Mouse (Mus musculus): Measurements from ENCODE around the gene Lcor.

Lcor gene

DNA sequence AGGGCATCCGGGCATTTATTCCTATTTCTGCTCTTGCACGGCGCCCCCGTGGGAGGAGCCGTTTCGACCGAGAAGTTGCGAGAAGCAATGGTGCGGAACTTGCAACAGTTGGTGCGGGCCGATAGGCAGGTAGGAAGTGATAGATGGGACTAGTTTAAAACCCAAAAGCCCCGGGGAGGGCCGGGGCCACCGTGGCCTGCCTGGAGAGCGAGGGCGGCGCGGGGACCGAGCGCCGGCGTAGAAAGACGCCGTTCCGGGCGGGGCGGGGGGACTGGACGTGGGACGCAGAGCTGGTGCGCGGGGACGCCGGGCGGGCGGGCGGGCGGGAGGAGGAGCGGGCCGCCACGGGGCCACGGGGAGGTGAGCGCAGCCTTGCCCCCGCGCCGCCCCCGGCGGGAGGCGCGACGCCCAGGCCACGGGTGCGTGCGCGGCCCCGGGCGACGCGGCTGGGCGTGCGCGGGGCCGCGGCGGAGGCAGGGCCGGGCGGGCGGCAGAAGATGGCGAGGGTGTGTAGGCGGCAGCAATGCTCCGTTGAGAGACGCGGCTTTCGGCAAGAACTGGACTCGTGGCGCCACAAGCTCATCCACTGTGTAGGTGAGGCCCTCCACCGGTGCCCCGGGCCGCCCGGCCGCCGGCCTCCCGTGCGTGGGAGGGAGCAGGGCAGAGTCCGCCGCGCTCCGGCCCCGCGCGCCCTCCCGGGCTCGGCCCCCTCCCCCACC, at the start of gene Lcor:
Gene Lcor, plus strand, starts transcription at position 448 of the 719 bp plus-strand sequence.
- DNase-seq (ENCODE audit: low spot score), result peak; percentile 75

DNA sequence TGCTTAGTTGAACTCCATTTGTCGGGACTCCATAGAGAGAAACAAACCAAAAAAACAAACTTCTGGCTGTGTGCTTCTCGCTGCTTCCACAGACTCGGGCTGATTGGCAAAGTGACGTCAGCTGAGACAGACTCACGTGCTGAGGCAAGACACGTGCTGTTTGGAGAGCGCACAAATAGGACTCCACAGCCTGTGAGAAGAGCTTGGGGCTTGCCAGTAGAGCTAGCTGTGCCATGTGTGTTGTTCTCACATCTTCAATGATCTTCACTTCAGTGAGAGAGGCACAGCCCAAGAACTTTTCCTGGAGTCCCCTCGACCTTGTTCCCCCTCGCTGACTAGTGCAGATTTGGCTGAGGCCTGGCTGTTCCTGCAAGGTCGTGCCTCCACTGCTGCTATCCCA, 47.1 kb upstream of the Lcor start:
- DNase-seq (ENCODE audit: low spot score), result no peak

DNA sequence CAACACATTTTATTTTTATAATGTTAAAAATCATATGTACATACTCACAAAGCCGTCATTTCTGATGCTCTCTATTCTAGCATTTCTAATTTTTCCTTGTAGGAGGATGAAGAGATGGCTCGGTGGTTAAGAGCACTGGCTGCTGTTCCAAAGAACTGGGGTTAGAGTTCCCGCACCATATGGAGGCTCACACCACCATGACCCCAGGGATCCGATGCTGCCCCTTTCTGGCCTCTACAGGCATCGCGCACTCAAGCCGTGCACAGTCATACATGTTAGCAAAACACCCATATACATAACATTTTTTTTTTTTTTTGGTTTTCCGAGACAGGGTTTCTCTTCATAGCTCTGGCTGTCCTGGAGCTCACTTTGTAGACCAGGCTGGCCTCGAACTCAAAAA, 46.0 kb upstream of the Lcor start:
- DNase-seq (ENCODE audit: low spot score), result no peak

DNA sequence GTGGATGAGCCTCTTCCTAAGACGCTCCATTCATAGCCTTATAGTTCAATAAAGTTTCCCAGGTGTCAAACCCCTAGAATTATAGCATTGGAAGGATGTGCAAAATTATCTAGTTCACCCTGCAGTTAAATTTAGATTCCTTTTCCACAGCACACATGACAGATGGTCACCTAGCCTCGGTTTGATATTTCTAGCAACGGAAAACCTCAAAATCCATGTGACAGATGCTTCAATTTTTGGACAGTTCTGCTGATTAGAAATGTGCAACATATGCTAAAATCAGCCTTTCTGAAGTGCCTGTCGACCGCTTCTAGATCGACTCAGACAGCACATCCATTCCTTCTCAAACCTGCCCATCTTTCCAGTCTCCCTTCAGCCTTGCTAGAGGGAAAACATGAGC, 43.5 kb upstream of the Lcor start:
- no peak for DNase-seq (ENCODE audit: low spot score)

DNA sequence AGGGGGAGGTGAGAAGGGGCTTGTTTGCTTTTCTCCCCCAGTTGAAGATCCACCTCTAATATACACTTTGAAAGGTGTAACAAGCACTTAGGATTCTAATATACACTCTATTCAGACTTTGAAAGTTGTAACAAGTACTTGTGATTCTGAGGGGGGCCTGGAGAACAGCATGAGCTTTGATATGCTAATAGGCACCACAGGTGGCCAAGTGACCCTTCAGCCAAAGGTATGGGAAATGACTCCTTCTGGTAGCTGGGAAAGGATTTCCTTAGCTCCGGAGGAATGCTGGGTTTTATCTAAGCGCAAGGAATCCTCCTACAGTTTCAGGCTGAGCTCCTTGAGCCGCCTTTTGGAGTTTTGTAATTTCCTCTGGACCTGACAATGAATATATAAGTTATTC, 41.0 kb upstream of the Lcor start:
- DNase-seq (ENCODE audit: low spot score), result no peak

DNA sequence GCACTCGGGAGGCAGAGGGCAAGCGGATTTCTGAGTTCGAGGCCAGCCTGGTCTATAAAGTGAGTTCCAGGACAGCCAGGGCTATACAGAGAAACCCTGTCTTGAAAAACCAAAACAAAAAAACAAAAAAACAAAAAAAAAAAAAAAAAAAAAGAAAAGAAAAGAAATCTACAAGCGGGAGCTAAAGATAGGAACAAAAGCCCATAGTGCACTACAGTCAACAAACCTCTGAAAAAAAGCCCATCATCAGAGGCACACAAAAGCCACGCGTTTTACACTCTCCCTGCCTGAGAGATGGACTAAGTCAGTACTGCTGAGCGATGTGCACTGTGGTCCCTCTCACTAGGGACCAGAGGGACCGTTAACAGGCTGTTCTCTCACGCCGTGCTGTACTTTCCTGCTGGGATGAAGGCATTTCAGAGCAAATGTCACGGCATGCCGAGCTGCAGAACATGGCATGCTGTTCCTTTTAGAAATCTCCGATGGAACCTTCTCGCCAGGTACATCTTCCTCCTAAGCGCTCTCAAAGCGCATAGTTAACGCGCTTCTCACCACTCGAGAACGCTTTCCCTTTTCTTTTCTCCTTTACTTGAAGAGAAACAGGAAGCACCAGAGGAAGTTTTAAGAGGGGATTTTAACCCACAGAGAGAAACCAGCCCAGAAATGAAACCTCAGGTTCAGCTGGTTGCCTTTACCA, 40.4 kb upstream of the Lcor start:
- no peak for DNase-seq (ENCODE audit: low spot score)

DNA sequence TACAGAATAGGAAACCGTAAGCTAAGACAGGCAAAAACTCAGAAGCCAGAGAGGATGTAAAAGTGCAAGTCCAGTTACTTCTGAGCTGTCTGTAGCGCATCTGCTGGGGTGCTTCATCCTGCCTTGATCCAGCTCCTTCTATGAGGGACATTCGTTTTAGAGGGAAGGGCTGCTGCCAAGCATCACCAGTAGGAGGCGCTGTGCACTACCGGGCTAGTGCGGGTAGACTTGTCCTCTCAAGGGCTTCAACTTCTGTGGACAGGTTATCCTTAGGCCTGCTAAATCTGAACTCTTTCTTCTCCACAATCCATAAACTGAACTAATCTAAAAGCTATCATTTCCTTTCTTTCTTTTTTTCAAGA, 39.8 kb upstream of the Lcor start:
- DNase-seq (ENCODE audit: low spot score), result peak; percentile 76

DNA sequence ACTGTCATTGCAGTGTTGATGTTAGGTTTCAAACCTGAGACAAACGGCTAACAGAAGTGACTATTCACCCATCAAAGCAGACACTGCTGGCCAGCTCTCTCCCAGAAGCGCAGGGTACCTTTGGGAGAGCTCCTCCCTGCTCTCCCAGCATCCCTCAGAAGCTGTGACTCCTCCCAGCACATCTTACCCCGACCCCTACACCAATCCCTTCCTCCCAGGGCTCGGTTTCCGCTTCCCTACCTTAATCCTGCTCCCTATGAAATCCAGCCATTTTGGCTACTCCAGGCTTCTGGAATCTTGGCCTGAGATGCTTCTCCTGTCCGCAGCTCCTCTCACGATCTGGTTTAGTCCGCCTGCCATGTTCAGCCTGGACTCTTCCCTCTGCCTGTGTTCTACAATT, 37.9 kb upstream of the Lcor start:
- no peak for DNase-seq (ENCODE audit: low spot score)

DNA sequence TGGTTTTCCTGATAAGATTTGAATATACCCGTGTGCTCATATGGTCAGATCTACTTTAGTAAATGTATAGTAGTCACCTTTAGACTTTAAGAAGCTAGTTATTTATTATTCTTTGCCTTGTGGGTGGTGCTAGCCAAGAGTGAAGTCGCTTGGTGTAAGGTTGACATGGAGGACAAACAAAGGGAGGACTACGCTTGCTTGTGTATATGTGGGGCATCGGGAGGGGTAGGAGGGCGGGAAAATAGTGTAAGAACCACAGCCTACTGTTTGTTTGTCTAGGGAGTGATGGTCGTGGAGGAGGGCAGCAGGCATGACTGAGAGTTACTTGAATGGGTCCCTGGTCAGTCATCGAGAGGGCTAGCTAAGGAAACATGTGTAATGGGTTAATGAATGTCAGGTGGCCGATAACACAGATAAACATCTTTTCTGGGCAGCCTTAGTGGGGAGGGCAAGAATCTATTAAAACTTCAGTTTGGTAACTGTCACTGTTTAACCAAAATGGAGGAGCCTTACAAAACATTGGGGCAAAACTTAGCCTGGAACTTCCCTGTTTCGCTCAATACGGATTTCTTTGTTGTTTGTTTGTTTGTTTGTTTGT, 37.3 kb upstream of the Lcor start:
- no peak for DNase-seq (ENCODE audit: low spot score)

DNA sequence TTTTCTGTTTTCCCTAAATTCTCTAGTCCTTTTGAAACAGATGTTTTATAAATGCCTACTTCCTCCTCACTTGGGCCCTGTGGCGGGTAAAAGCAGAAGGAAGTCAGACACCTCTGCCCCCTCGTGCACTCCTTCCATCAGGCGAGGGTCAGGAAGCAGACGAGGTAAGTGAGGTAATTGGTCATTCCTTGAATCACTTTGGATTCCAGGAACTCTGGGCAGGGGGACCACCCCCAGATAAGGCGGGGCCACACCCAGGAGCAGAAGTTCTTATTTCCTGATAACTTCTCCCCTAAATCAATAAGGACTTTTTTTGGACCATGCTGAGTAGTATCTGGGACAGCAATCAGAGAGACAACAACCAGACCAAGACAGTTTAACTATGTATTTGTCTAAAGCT, 36.7 kb upstream of the Lcor start:
- DNase-seq (ENCODE audit: low spot score), result peak; percentile 69

DNA sequence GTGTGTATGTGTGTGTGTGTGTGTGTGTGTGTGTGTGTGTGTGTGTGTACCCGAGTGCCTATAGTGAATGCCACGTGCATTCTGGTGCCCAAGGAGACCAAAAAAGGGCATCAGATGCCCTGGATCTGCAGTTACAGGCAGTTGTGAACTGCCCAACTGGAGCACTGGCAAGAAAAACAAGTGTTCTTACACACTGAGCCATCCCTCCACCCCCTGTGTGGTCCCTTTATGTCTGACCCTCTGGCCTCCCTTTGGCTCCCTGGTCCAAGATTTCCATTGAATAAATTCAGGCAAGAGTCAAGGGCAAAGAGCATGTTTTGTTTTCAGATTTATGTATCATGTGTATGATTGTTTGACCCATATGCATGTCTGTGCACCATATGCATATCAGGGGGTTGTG, 35.3 kb upstream of the Lcor start:
- no peak for DNase-seq (ENCODE audit: low spot score)

DNA sequence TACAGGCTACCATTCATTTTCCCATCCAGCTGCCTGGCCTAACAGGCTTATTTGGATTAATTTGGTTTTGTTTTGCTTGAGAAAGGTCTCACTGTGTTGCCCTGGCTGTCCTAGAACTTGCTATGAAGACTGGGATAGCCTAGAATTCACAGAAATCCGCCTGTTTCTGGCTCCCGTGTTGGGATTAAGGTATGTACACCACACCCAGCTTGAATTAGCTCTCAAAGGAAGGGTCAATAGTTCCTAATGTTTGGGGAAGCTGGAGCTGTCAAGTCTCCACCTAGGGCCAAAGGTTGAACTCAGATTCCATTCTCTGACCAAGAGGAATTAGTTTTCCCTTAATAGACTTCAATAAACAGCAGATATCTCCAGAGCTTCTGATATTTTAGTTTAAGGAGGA, 34.7 kb upstream of the Lcor start:
- DNase-seq (ENCODE audit: low spot score), result no peak

DNA sequence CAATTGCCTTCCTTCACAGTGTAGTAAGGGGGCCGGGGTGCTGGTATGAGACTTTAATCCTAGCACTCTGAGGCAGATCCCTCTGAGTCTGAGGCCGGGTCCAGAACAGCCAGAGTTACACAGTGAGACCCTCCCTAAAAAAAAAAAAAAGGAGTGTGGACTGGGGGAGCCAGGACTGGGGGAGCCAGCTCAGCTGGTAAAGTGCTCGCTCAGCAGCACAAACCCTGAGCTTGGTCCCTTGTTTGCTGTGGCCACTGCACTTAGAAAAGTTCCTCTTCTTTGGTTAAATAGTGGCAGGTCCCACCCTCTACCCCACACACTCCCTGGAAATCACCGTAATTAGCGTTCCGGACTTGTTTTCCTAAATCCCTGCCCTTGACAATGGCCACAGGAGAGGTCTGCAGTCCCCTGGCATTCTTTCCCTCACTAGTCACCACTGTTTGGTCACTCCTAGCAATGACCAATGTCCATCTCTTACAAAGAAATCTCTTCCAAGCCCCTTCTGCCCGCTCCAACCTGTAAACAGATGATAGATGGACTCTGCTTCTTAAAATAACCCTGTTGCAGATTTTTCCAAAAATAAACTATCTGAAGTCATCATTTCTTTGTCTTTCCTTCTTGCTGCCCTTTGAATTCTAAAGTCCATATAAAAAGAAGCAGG, 32.9 kb upstream of the Lcor start:
- no peak for DNase-seq (ENCODE audit: low spot score)

DNA sequence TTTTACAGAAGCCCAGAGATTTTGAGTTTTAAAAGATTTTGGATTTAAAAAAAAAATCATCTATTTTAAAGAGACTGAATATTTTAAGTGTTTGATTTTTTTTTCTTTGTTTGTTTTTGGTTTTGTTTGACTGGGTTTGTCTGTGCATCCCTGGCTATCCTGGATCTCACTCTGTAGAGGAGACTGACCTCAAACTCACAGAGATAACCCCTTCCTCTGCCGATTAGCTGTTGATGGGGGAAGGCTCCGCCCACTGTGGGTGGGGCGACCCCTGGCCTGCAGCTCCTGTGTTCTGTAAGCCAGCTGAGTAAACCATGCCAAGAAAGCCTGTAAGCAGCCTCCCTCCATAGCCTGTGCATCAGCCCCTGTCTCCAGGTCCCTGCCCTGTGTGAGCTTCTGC, 30.3 kb upstream of the Lcor start:
- DNase-seq (ENCODE audit: low spot score), result no peak

DNA sequence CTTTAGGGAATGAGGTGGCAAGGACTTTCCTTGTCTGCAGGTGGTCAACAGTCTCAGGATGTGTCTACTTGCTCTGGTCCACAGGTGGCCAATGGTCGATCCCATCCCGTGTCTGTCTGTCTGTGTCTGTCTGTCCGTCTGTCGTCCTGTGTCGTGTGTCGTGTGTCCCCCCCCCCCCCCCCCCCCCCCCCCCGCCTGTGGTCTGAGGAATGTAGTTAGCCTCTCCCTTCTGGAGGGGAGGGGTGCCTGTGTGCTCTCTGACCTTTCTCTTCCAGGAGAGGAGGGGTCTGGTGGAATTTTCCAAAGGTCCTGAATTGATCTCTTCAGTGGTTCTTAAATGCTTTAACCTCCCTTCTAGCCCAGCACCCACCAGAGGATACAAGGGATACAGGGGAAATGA, 27.8 kb upstream of the Lcor start:
- no peak for DNase-seq (ENCODE audit: low spot score)

DNA sequence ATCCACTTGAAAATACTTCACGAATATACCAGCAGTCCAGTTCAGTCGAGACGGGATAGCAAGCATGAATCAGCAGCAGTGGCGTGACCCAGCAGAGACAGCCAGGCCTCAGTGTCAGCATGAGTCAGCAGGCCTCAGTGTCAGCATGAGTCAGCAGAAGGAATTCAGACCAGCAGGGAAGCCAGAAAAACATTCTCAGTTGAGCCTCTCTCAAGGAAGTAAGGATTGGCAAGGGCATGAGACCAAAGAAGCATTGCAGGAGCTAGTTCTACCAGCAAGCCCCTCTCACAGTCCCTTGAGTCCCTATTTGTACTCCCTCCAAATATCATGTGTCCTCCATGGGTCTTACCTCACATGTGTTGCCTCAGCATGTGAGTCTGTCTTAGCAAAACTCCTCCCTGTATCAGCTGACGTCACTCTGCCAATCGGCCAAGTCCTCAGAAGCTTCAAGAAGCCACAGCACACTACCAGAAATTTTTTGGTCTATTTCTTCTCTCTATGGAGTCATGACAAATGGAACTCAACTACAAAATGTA, 27.3 kb upstream of the Lcor start:
- peak; percentile 84 for DNase-seq (ENCODE audit: low spot score)

DNA sequence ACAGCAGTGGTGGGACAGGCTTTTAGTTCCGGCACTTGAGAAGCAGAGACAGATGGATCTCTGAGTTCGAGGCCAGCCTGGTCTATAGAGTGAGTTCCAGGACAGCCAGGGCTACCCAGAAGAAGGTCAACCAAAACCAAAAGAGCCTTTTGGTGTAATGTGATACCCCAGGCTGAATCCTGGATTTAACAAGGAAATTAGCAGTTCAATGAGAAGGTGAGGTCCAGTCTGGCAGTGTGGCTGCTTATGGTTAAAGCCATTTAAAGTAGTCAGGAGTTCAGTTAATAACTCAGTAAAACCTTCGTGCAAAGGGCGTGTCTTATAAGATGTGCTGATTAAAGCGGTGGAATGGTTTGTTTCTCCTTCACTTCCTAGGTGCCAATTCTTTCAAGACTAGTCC, 25.3 kb upstream of the Lcor start:
- no peak for DNase-seq (ENCODE audit: low spot score)

DNA sequence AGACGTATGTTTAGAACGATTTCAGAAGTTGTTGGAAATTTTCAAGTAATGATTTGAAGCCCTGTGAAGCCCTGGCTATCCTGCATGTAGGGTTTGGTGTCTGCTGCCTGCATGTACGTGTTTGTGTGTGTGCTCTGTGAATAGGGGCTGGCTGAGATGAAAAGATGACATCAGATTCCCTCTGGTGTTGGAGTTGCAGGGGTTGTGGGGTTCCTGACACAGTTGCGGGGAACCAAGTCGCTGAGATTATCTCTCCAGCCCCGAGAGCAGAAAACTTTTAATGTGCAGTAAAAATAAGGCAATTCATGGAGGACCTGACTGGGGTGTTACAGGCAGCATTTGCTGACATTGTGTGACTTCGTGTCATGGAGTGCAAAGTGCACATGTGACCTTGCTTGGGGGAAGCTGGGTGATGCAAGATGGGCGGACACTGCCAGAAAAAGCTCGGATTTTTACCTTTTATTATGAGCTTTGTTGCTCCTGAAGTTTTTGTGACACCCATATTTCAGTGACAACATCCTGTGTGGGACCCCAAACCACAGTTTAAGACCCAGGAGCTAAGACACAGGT, 20.2 kb upstream of the Lcor start:
- no peak for DNase-seq (ENCODE audit: low spot score)

DNA sequence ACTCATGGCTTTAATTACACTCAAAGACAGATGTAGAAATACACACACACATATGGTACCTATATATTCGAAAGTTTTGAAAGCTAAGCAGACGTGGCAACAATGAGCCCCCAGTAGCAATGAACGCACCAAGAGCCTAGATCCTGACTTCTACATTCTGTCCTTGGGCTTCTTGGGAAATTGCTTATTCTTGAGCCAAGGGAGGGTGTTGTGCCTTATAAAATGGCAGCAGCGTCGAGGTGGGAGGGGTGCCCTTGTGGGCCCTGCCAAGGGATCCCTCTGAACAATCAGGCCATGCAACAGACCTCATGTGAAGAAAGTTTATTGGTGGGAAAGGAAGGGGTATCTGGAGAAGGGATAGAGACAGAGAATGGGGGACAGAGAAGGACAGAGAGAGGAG, 18.6 kb upstream of the Lcor start:
- no peak for DNase-seq (ENCODE audit: low spot score)

DNA sequence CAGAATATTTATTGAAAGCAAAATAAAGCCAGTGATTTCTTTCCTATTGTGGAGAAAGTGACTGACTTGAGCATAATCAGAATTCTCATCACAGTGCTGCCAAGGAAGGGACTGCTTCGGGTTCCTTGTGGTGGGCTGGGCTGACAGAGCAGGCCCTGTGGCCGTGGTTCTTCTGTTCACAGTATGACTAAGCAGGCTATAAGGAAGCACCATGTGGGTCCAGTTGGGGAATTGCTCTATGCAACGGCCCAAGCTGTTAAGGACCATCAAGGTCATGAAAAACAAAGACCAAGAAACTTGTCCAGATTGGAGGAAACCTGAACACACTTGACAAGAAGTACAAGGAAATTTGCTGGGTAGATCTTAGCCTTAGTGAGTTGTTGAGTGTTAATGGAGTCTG, 16.0 kb upstream of the Lcor start:
- no peak for DNase-seq (ENCODE audit: low spot score)

DNA sequence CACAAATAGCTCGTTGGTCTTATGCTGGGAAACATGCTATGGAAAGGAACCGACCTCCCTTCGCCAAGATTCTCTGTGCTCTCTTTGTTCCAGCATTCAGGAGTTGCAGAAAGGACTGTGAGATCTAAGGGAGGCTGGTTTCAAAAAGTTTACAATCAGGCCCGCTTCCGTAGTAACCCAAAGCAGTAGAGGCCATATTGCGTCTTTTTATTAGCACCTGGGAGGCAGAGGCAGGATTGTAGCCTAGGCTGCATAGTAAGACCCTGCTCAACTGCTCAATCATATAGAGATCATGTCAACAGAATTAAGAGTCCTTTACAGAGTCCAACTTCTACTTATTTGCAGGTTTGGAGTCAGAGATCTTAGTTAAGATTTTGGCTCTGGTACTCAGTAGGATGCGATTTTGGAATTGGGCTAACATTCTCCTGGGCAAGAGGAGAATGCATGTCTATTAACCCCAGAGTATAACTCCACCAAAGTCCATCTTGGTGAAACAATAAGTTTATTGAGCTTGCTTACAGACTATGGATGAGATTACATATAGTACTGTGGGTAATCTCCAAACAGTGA, 8.8 kb upstream of the Lcor start:
- DNase-seq (ENCODE audit: low spot score), result no peak

DNA sequence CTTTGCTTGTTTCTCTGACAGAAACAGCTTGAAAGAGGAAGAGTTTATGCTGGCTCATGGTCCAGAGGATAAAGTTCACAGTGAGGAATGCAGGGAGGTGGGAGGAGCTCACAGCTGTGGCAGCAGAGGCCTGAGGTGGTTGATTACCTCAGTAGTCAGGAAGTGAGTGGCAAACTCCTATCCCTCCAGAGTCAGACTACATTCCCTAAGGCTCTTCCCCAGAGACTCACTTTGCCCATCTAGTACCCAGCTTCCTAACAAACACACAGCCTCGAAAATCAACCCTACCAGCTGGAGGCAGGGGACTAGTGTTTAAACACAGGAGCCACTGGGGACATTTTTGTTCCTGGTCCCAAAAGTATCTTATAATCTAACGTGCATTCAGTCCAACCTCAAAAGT, 7.5 kb upstream of the Lcor start:
- no peak for DNase-seq (ENCODE audit: low spot score)
